Mouse (Mus musculus) heart, postnatal 10 days (tissue): Measurements from ENCODE around the gene Hs6st1. TPM values are rescaled to one million over a fixed set of nuclear protein-coding genes. Genes with fewer than 3 reads are reported as not detected.
A peak's percentile ranks its signal among the peaks of the same experiment; 100 is the strongest.

Experiments used
- DNase-seq, 2 experiments: peaks; one replicate each; pipeline ENCODE4 v3.0.0; 2021
- intact Hi-C: fragments of 180-260 bp; cut with DNase I; formaldehyde crosslinking; loops from one replicate; pipeline ENCODE4 v1.15.1; 2025
- total RNA-seq, 2 experiments: library from RNA; stranded (reverse); gene quantifications; 2 replicates each; pipeline ENCODE4 v1.2.3; 2021

The Hs6st1 gene
- total RNA-seq, 2 experiments from 2014 or later, result 26.4 to 35.1 TPM

- intact Hi-C loops, result no loop called here
- DNase-seq, result peak; percentile 74 to 77
Measured at GRCm38 (mm10) chr1:36079679-36080078, 11.5 kb downstream of the Hs6st1 start.

- no peak for DNase-seq
- intact Hi-C loops, result no loop called here
Measured at GRCm38 (mm10) chr1:36080974-36081373, 12.8 kb downstream of the Hs6st1 start.

GRCm38 (mm10) chr1:36082184-36082583, 14.0 kb downstream of the Hs6st1 start:
- intact Hi-C loops, result no loop called here
- DNase-seq, result no peak

GRCm38 (mm10) chr1:36083554-36083953, 15.4 kb downstream of the Hs6st1 start:
- no peak for DNase-seq
- intact Hi-C loops, result no loop called here

GRCm38 (mm10) chr1:36085069-36085468, 16.9 kb downstream of the Hs6st1 start:
- intact Hi-C loops, result no loop called here
- no peak for DNase-seq

GRCm38 (mm10) chr1:36088367-36088766, 20.2 kb downstream of the Hs6st1 start:
- DNase-seq, result peak in 1 of 2 experiments; percentile 47
- intact Hi-C loops, result no loop called here

- DNase-seq, result no peak
- intact Hi-C loops, result no loop called here
Measured at GRCm38 (mm10) chr1:36089481-36089880, 21.3 kb downstream of the Hs6st1 start.

GRCm38 (mm10) chr1:36090011-36090721, 22.0 kb downstream of the Hs6st1 start:
- DNase-seq, result peak in 1 of 2 experiments; percentile 40
- intact Hi-C loops, result no loop called here

- intact Hi-C loops, result no loop called here
- DNase-seq, result no peak
Measured at GRCm38 (mm10) chr1:36090722-36091110, 22.5 kb downstream of the Hs6st1 start.

GRCm38 (mm10) chr1:36091246-36091645, 23.0 kb downstream of the Hs6st1 start:
- intact Hi-C loops, result no loop called here
- DNase-seq, result no peak

GRCm38 (mm10) chr1:36093741-36094140, 25.5 kb downstream of the Hs6st1 start:
- DNase-seq, result no peak
- intact Hi-C loops, result no loop called here

GRCm38 (mm10) chr1:36095423-36096272, 27.4 kb downstream of the Hs6st1 start:
- peak; percentile 54 to 66 for DNase-seq
- intact Hi-C loops, result no loop called here

- intact Hi-C loops, result no loop called here
- DNase-seq, result peak in 1 of 2 experiments; percentile 39
Measured at GRCm38 (mm10) chr1:36098432-36098831, 30.2 kb downstream of the Hs6st1 start.

- no peak for DNase-seq
- intact Hi-C loops, result no loop called here
Measured at GRCm38 (mm10) chr1:36100371-36100770, 32.2 kb downstream of the Hs6st1 start.

GRCm38 (mm10) chr1:36105917-36106706, 37.9 kb downstream of the Hs6st1 start:
- DNase-seq, result no peak
- intact Hi-C loops, result no loop called here

- intact Hi-C loops, result no loop called here
- no peak for DNase-seq
Measured at GRCm38 (mm10) chr1:36109987-36110386, 41.8 kb downstream of the Hs6st1 start.

- intact Hi-C loops, result no loop called here
- no peak for DNase-seq
Measured at GRCm38 (mm10) chr1:36112665-36113064, 44.5 kb downstream of the Hs6st1 start.

GRCm38 (mm10) chr1:36113670-36114069, 45.5 kb downstream of the Hs6st1 start:
- intact Hi-C loops, result no loop called here
- DNase-seq, result no peak

GRCm38 (mm10) chr1:36114844-36115243, 46.6 kb downstream of the Hs6st1 start:
- no peak for DNase-seq
- intact Hi-C loops, result no loop called here

GRCm38 (mm10) chr1:36116488-36116887, 48.3 kb downstream of the Hs6st1 start:
- DNase-seq, result no peak
- intact Hi-C loops, result no loop called here

GRCm38 (mm10) chr1:36118061-36118685, 50.0 kb downstream of the Hs6st1 start:
- intact Hi-C loops, result no loop called here

More at GRCm38 (mm10) chr1:36118061-36118685, 50.0 kb downstream of the Hs6st1 start:
- DNase-seq, result no peak
